ENCODE assay signal across 9 mouse cellular contexts in genomic region chr7:4836351-4836792, GRCm38 (mm10). TPM values are rescaled to one million over a fixed set of nuclear protein-coding genes. Genes with fewer than 3 reads are reported as not detected.
A peak's percentile ranks its signal among the peaks of the same experiment; 100 is the strongest.
DNase-seq lines count a peak whose midpoint lies in the region; ATAC-seq lines count a peak whose summit lies in the region.
"Had no signal": no experiment of that assay in that cellular context is flagged by ENCODE, and none has a peak within 500 bp of the region (broad histone marks: within the 10 kb centered on the region; RNA-seq: fewer than 3 reads in every experiment).

No protein-coding gene starts in this region.

- under 1% methylated on average over 51 of the region's 51 CpGs for WGBS in forebrain, embryonic 11.5 days
- under 1% methylated on average over 50 of the region's 51 CpGs for WGBS in hindbrain, embryonic 12.5 days
- under 1% methylated on average over 51 of the region's 51 CpGs for WGBS in limb, embryonic 10.5 days

- H3K9ac ChIP-seq in forebrain, embryonic 11.5 days (ENCODE audit: low read length), result peak overlapping the region; percentile 72
- H3K9ac ChIP-seq in hindbrain, embryonic 12.5 days, result peak overlapping the region; percentile 84

- peaks cover 17% of the 10 kb centered on the region for H3K27me3 ChIP-seq in forebrain, embryonic 11.5 days (ENCODE audit: control insufficient read depth, insufficient read depth, low read length)
- H3K27me3 ChIP-seq in hindbrain, embryonic 12.5 days, result peaks cover 66% of the 10 kb centered on the region
- peaks cover 94% of the 10 kb centered on the region for H3K27me3 ChIP-seq in limb, embryonic 10.5 days (ENCODE audit: low read depth, poor library complexity, severe bottlenecking)

- peak overlapping the region; percentile 47 for H3K4me3 ChIP-seq in forebrain, embryonic 11.5 days (ENCODE audit: low read depth, low read length)
- peak overlapping the region; percentile 60 for H3K4me3 ChIP-seq in hindbrain, embryonic 12.5 days
- H3K4me3 ChIP-seq in limb, embryonic 10.5 days, result peak overlapping the region; percentile 59
- H3K4me3 ChIP-seq: erythroblast, embryonic 14.5 days had no signal

- H3K36me3 ChIP-seq in forebrain, embryonic 11.5 days (ENCODE audit: control insufficient read depth, insufficient read depth, low read length), result no peaks in the 10 kb centered on the region
- 0 out of 2 replicates have a peak, but pooled peaks cover 3% of the 10 kb centered on the region for H3K36me3 ChIP-seq in hindbrain, embryonic 12.5 days
- no peaks in the 10 kb centered on the region for H3K36me3 ChIP-seq in limb, embryonic 10.5 days

- H3K9me3 ChIP-seq in forebrain, embryonic 11.5 days (ENCODE audit: control insufficient read depth, low read length), result no peaks in the 10 kb centered on the region
- 0 out of 2 replicates have a peak, but pooled peaks cover 3% of the 10 kb centered on the region for H3K9me3 ChIP-seq in hindbrain, embryonic 12.5 days (replicated peaks)
- H3K9me3 ChIP-seq in limb, embryonic 10.5 days (replicated peaks), result no peaks in the 10 kb centered on the region

- DNase-seq in MN1 (ENCODE audit: low spot score), result peak; percentile 82
- peak; percentile 87 for DNase-seq in brain, adult 2 months (ENCODE audit: low read depth, low spot score)
- DNase-seq in forebrain, embryonic 11.5 days (ENCODE audit: low spot score), result peak; percentile 90
- DNase-seq in limb, embryonic 10.5 days (ENCODE audit: low spot score), result peak; percentile 73
- DNase-seq in mesoderm, embryonic 11.5 days (ENCODE audit: low read depth, low spot score), result peak; percentile 71
- DNase-seq in skeletal muscle tissue, adult 2 months (ENCODE audit: low read depth, low spot score), result peak; percentile 23
- DNase-seq in layer of hippocampus, postnatal 25 days (ENCODE audit: extremely low spot score in 1 of 2, low spot score in 1 of 2), result no peak

- peak; percentile 91 for ATAC-seq in forebrain, embryonic 11.5 days (replicated peaks; ENCODE audit: low FRiP score)
- ATAC-seq in hindbrain, embryonic 12.5 days (ENCODE audit: low FRiP score), result peak; percentile 92

- peak overlapping the region; percentile 90 for H3K4me2 ChIP-seq in forebrain, embryonic 11.5 days (ENCODE audit: low read depth, low read length, severe bottlenecking)
- peak overlapping the region; percentile 93 for H3K4me2 ChIP-seq in hindbrain, embryonic 12.5 days (replicated peaks)

- 0 out of 2 replicates have a peak overlapping the region, but pooled peaks have one; percentile 6 for H3K27ac ChIP-seq in forebrain, embryonic 11.5 days (ENCODE audit: low read depth, low read length)
- H3K27ac ChIP-seq in hindbrain, embryonic 12.5 days, result peak overlapping the region; percentile 90
- peak overlapping the region; percentile 46; the same call in 1 of the 2 replicates for H3K27ac ChIP-seq in limb, embryonic 10.5 days

- H3K4me1 ChIP-seq in forebrain, embryonic 11.5 days (replicated peaks; ENCODE audit: control insufficient read depth, insufficient read depth, low read length), result peaks cover 6% of the 10 kb centered on the region; the same call in 1 of the 2 replicates
- peaks cover 10% of the 10 kb centered on the region for H3K4me1 ChIP-seq in hindbrain, embryonic 12.5 days
- peaks cover 18% of the 10 kb centered on the region for H3K4me1 ChIP-seq in limb, embryonic 10.5 days

RNA-seq across cellular contexts. Expression of gene Shisa7, which starts 8.1 kb away (rescaled TPM):
- 2.2 and 3.0 TPM in 2 replicates for polyA plus RNA-seq in forebrain, embryonic 11.5 days (2014; fragmentation: Nextera tagmentation; extraction: Ambion mirVana)
- polyA plus RNA-seq in hindbrain, embryonic 12.5 days (2016; fragmentation: Nextera tagmentation; extraction: Ambion mirVana), result 5.3 and 6.7 TPM in 2 replicates
- 0.16 and 0.18 TPM in 2 replicates for polyA plus RNA-seq in limb, embryonic 10.5 days (2016; fragmentation: Nextera tagmentation; extraction: Ambion mirVana)
- 100 to 1,000 TPM; 132 to 182 TPM for total RNA-seq in layer of hippocampus, postnatal 25 days (2021)
- polyA plus RNA-seq: erythroblast, embryonic 14.5 days had no signal

RNA-seq across cellular contexts. Expression of gene Ube2s, which starts 24.0 kb away (rescaled TPM):
- polyA plus RNA-seq in forebrain, embryonic 11.5 days (2014; fragmentation: Nextera tagmentation; extraction: Ambion mirVana), result 476 and 526 TPM in 2 replicates
- 331 and 348 TPM in 2 replicates for polyA plus RNA-seq in hindbrain, embryonic 12.5 days (2016; fragmentation: Nextera tagmentation; extraction: Ambion mirVana)
- polyA plus RNA-seq in limb, embryonic 10.5 days (2016; fragmentation: Nextera tagmentation; extraction: Ambion mirVana), result 500 and 550 TPM in 2 replicates
- total RNA-seq in layer of hippocampus, postnatal 25 days (2021), result 100 to 1,000 TPM in 1 of 2 experiments, 10 to 100 TPM in 1; 97.7 to 112 TPM

RNA-seq across cellular contexts. Expression of gene Isoc2b, which starts 33.7 kb away (rescaled TPM):
- 2.0 and 3.2 TPM in 2 replicates for polyA plus RNA-seq in forebrain, embryonic 11.5 days (2014; fragmentation: Nextera tagmentation; extraction: Ambion mirVana)
- 5.1 and 7.0 TPM in 2 replicates for polyA plus RNA-seq in hindbrain, embryonic 12.5 days (2016; fragmentation: Nextera tagmentation; extraction: Ambion mirVana)
- 2.6 and 3.1 TPM in 2 replicates for polyA plus RNA-seq in limb, embryonic 10.5 days (2016; fragmentation: Nextera tagmentation; extraction: Ambion mirVana)
- total RNA-seq in layer of hippocampus, postnatal 25 days (2021), result 1 to 10 TPM; 5.6 to 6.0 TPM
- polyA plus RNA-seq: erythroblast, embryonic 14.5 days had no signal

RNA-seq across cellular contexts. Expression of gene Isoc2a, which starts 40.6 kb away (rescaled TPM):
- 0.69 and 0.75 TPM in 2 replicates for polyA plus RNA-seq in forebrain, embryonic 11.5 days (2014; fragmentation: Nextera tagmentation; extraction: Ambion mirVana)
- polyA plus RNA-seq in hindbrain, embryonic 12.5 days (2016; fragmentation: Nextera tagmentation; extraction: Ambion mirVana), result 0.88 and 1.2 TPM in 2 replicates
- 0.46 and 0.64 TPM in 2 replicates for polyA plus RNA-seq in limb, embryonic 10.5 days (2016; fragmentation: Nextera tagmentation; extraction: Ambion mirVana)
- total RNA-seq in layer of hippocampus, postnatal 25 days (2021), result 10 to 100 TPM; 11.2 to 12.4 TPM

RNA-seq across cellular contexts. Expression of gene Rpl28, which starts 43.7 kb away (rescaled TPM):
- 203 and 220 TPM in 2 replicates for polyA plus RNA-seq in forebrain, embryonic 11.5 days (2014; fragmentation: Nextera tagmentation; extraction: Ambion mirVana)
- polyA plus RNA-seq in hindbrain, embryonic 12.5 days (2016; fragmentation: Nextera tagmentation; extraction: Ambion mirVana), result 290 and 306 TPM in 2 replicates
- 396 and 427 TPM in 2 replicates for polyA plus RNA-seq in limb, embryonic 10.5 days (2016; fragmentation: Nextera tagmentation; extraction: Ambion mirVana)
- 100 to 1,000 TPM; 484 to 506 TPM for total RNA-seq in layer of hippocampus, postnatal 25 days (2021)

Comparison
In these comparisons a context has a peak if more than half of its experiments do, and no peak if none do; other contexts are left out.
1. DNase-seq: peak in MN1 (single experiment), brain, adult 2 months (single experiment), forebrain, embryonic 11.5 days (single experiment), limb, embryonic 10.5 days (single experiment), mesoderm, embryonic 11.5 days (single experiment) and skeletal muscle tissue, adult 2 months (single experiment); none in layer of hippocampus, postnatal 25 days (0 of 2).
2. H3K27ac ChIP-seq: peak in every context shown above with its lines; median percentile 90 in hindbrain, embryonic 12.5 days; 46 in limb, embryonic 10.5 days; 6 in forebrain, embryonic 11.5 days.
3. Peak in every context shown above with its lines, with median percentiles within 50 percentile points of each other: H3K4me3 ChIP-seq.